Mouse (Mus musculus) small intestine, adult 2 months (tissue): Measurements from ENCODE around the gene Npc1l1. TPM values are rescaled to one million over a fixed set of nuclear protein-coding genes. Genes with fewer than 3 reads are reported as not detected.
"Not testable (repeated sequence)": the region's sequence is repeated elsewhere in the genome, so short reads cannot be mapped to it uniquely, and the experiment has no call there.

ENCODE experiments used
- H3K27ac ChIP-seq: fragments of 200-500 bp; 2 replicates; pipeline ENCODE4 v1.5.1; 2012; ENCODE audit warnings: low read depth, low read length, control low read depth, inconsistent platforms; ENCODE audit not compliant: insufficient read depth
- H3K27me3 ChIP-seq: fragments of 200-500 bp; 2 replicates; pipeline ENCODE4 v1.6.1; 2012; ENCODE audit warnings: mild to moderate bottlenecking, moderate library complexity, low read length, inconsistent platforms; ENCODE audit not compliant: control insufficient read depth, insufficient read depth
- H3K36me3 ChIP-seq: fragments of 200-500 bp; 2 replicates; pipeline ENCODE4 v1.6.1; 2012; ENCODE audit warnings: mild to moderate bottlenecking, low read length, control low read depth, inconsistent platforms; ENCODE audit not compliant: control insufficient read depth, insufficient read depth
- H3K4me1 ChIP-seq: fragments of 200-500 bp; 2 replicates; pipeline ENCODE4 v1.6.1; 2012; ENCODE audit warnings: low read length, inconsistent platforms, mixed read lengths; ENCODE audit not compliant: control insufficient read depth, insufficient read depth, insufficient read length
- H3K4me3 ChIP-seq: fragments of 200-500 bp; 2 replicates; pipeline ENCODE4 v1.5.1; 2012; ENCODE audit warnings: low read depth, mild to moderate bottlenecking, control low read depth, inconsistent platforms, low read length, moderate library complexity
- CTCF ChIP-seq: fragments of 200-500 bp; IDR thresholded peaks from 2 replicates; pipeline ENCODE4 v1.5.1; 2012; ENCODE audit warnings: low read depth, mild to moderate bottlenecking, control low read depth, inconsistent platforms, low read length, moderate library complexity, mixed read lengths; ENCODE audit not compliant: insufficient replicate concordance, insufficient read length; ENCODE audit errors: extremely low read depth
- POLR2A ChIP-seq: fragments of 200-500 bp; IDR thresholded peaks from 2 replicates; pipeline ENCODE4 v1.6.1; 2012; ENCODE audit warnings: low read depth, mild to moderate bottlenecking, control low read depth, inconsistent platforms, low read length, moderate library complexity
- WGBS: fragments of 180-500 bp; shearing (Covaris S2); methylation state at CpG from one replicate; pipeline ENCODE4 v1.1.7; 2018; 5-methylcytosine and 5-hydroxymethylcytosine counted together
- polyA plus RNA-seq: library from polyadenylated mRNA; depleted of rRNA; stranded (reverse); fragments of >200 nt; gene quantifications from 2 replicates; pipeline ENCODE4 v1.2.3, GENCODE M21; 2012

The Npc1l1 gene
- polyA plus RNA-seq, 1 experiment, result 819 TPM

DNA sequence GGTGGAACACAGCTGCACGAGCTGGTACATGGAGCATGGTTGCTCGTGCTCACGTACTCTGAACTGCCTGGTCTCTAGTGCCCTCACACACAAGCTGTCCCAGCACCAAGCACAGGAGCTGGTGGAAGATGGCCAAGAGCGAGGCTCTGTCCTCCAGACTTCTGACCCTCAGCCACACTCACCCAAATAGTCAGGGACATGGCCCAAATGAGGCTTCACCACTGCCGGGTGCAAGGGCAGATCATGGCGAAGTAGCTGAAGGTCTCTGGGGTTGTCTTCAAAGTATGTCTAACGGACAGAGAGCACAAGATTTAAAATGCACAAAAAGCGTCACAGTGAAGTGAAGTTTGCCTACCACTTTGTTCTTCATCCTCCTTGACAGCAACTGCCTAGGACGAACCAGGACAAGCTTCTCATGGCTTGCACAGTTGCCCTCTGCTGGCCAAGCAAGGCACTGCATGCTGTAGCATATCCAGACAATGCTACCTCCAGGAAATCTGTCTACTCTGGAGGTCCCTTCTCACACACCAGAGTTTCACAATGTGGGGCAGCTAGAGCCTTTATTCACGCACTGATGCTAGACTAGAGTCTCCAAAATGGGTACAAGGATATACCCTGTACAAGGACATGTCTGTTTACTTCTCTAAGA, 31.6 kb upstream of the Npc1l1 start:
- TF ChIP-seq CTCF (peak; percentile 94; the same call in 1 of the 2 replicates), POLR2A (no peak)
- WGBS, result 73% methylated on average over 10 of the region's 10 CpGs
- no peaks in the 10 kb centered on the region for H3K27me3 ChIP-seq
- peaks cover 61% of the 10 kb centered on the region for H3K36me3 ChIP-seq
- H3K27ac ChIP-seq, result no peak overlapping the region
- H3K4me3 ChIP-seq, result no peak overlapping the region
- peaks cover 6% of the 10 kb centered on the region for H3K4me1 ChIP-seq

DNA sequence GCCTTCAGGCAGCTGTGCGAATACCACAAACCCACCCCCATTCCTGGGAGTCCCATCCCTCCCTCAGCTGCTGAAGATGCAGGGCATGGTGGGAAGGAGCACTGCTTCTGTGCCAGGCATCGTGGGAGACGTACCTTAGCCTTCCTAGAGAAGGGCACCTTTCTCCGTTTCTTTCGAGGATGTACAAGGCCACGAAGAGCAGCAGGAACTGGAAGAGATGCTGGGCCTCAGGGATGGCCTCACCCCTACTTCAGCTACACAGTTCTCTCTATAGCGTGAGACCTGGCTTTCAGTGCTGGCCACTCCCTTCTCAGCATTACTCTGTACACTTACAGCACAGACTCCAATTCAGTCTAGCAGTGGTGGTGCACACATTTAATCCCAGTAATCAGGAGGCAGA, 29.5 kb upstream of the Npc1l1 start:
- Histone ChIP-seq H3K27ac (no peak overlapping the region), H3K27me3 (no peaks in the 10 kb centered on the region), H3K4me1 (peaks cover 9% of the 10 kb centered on the region), H3K4me3 (no peak overlapping the region), H3K36me3 (peaks cover 42% of the 10 kb centered on the region)
- WGBS, result 95% methylated on average over 7 of the region's 7 CpGs
- TF ChIP-seq CTCF (no peak), POLR2A (no peak)

DNA sequence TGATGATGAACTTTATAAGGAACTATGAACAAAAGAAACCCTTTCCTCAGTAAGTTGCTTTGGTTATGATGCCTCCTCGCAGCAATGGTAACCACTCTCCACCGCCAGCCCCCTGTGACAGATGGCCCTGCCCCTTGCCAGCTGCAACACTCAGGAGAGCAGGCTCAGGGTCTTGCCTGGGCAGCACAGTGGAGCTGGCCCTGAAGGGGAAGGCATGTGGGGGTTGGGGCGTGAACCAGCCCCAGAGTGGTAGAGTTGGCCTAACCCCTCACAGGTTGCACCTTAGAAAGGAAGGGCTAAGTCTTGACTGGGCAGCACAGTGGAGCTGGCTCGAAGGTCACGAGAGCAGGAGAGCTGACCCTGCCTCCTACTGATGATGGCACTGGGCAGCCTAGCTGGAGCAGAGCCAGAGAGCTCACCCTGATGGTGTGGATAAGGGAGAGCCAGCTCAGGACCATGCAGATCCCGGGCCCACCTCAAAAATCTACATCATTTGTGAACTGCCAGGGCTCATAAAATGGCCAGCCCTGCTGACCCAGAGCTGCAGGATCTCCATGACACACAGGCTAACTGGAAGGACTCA, 26.6 kb upstream of the Npc1l1 start:
- H3K36me3 ChIP-seq, result peaks cover 28% of the 10 kb centered on the region

DNA sequence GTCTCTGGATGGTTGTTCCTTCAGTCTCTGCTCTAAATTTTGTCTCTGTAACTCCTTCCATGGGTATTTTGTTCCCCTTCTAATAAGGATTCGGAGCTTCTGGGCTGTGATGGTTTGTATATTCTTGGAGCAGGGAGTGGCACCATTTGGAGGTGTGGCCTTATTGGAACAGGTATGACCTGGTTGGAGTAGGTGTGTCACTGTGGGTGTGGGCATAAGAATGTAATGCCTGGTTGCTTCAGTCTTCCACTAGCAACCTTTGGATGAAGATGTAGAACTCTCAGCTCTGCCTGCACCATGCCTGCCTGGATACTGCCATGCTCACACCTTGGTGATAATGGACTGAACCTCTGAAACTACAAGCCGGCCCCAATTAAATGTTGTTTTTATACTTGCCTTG, 24.7 kb upstream of the Npc1l1 start:
- 26% methylated on average over 2 of the region's 2 CpGs for WGBS
- Histone ChIP-seq H3K4me1 (peaks cover 28% of the 10 kb centered on the region), H3K27ac (peak overlapping the region; percentile 69), H3K36me3 (peaks cover 14% of the 10 kb centered on the region)
- H3K4me3 ChIP-seq, H3K27me3 ChIP-seq: not testable (repeated sequence)

More for the DNA sequence above, 26.6 kb upstream of the Npc1l1 start:
- Histone ChIP-seq H3K27ac (peak overlapping the region; percentile 33; the same call in 1 of the 2 replicates), H3K27me3 (no peaks in the 10 kb centered on the region), H3K4me1 (peaks cover 28% of the 10 kb centered on the region), H3K4me3 (no peak overlapping the region)
- WGBS, result 55% methylated on average over 6 of the region's 6 CpGs
- TF ChIP-seq POLR2A, result no peak
- no peak for TF ChIP-seq CTCF

DNA sequence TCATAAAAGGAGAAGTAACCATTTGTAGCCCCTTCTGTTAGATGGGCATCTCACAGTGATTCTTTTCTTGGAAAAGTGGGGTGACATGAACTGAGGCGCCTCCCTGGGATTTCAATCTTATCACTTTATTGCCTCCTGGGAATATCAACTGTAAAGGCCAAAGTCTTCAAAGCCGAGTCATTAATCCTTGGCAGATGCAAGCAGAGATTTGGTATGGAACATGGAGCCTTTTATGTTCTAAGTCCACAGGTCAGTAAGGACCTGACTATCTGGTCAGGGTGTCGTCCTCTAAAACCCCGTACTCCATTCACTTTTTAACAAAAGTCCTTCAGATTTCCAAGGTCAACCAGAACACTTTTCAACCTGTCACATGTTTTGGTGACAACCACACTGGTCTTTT, 22.9 kb upstream of the Npc1l1 start:
- no peak overlapping the region for H3K4me3 ChIP-seq
- TF ChIP-seq POLR2A, result no peak
- TF ChIP-seq CTCF, result no peak
- peak overlapping the region; percentile 93 for H3K27ac ChIP-seq
- 29% methylated on average over 4 of the region's 4 CpGs for WGBS
- peaks cover 28% of the 10 kb centered on the region for H3K4me1 ChIP-seq
- no peaks in the 10 kb centered on the region; the same call in 1 of the 2 replicates for H3K36me3 ChIP-seq
- H3K27me3 ChIP-seq, result no peaks in the 10 kb centered on the region

DNA sequence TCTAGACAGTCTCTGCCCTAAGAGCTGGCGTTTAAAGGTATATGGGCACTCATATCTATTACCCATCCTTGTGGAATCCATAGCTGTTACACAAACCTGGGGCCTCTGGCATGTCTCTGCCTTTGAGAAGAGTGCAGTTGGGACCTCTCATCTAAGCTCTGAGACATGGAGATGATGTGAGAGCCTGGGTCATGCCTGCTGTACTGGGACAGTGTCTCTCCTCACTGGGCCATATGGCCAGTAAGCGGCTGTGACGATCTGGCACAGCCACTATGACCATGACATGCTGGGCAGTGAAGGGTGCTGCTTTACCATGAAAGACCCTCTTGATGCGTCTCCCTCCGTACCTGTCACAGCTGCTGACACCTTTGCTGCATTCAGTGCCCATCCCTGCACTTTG, 22.3 kb upstream of the Npc1l1 start:
- peak overlapping the region; percentile 93 for H3K27ac ChIP-seq
- no peaks in the 10 kb centered on the region for H3K27me3 ChIP-seq
- no peaks in the 10 kb centered on the region for H3K36me3 ChIP-seq
- 48% methylated on average over 5 of the region's 5 CpGs for WGBS
- H3K4me1 ChIP-seq, result peaks cover 28% of the 10 kb centered on the region
- H3K4me3 ChIP-seq, result no peak overlapping the region
- TF ChIP-seq POLR2A, result no peak
- no peak for TF ChIP-seq CTCF

DNA sequence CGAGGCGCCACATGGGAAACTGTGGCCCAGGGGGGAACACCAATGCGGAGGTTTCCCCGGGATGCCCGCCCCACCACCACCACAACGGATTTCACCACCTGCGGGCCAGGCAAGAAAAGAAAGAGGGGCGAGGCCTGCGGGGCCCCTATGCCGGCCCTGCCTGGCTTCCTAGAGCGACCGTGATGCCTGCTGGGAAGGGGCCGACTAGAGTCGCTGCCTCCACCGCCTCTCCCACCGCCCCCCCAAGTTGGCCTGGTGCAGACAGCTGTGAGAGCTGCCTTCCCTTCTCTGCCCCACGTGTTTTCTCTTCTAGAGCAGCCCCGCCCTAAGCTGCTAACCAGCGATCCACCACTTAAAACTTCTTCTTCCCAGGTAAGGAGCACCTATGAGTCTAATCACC, 14.8 kb upstream of the Npc1l1 start:
- H3K27me3 ChIP-seq, result no peaks in the 10 kb centered on the region
- no peak overlapping the region for H3K27ac ChIP-seq
- H3K4me3 ChIP-seq, result no peak overlapping the region
- H3K4me1 ChIP-seq, result peaks cover 11% of the 10 kb centered on the region
- H3K36me3 ChIP-seq, result no peaks in the 10 kb centered on the region
- no peak for TF ChIP-seq POLR2A
- TF ChIP-seq CTCF, result no peak
- 64% methylated on average over 19 of the region's 19 CpGs for WGBS
